Mouse (Mus musculus) limb, embryonic 14.5 days (tissue): ENCODE data around the gene Map3k5. TPM values are rescaled to one million over a fixed set of nuclear protein-coding genes. Genes with fewer than 3 reads are reported as not detected.

Experiments used
- ATAC-seq: fragments of 200-750 bp; cut with Nextera tagmentation; 2 replicates; pipeline ENCODE4 v1.8.0; 2017; ENCODE audit warnings: low read depth, moderate number of reproducible peaks, moderate TSS enrichment; ENCODE audit not compliant: low FRiP score
- DNase-seq: peaks from one replicate; pipeline ENCODE4 v3.0.0-alpha.2; 2015; ENCODE audit warnings: low spot score
- H3K27ac ChIP-seq: fragments of 300-500 bp; sonication (generic); replicated peaks from 2 replicates; pipeline ENCODE4 v1.5.1; 2014; ENCODE audit warnings: low read depth, mild to moderate bottlenecking, low read length, moderate library complexity, mixed read lengths
- H3K27me3 ChIP-seq: fragments of 300-500 bp; sonication (generic); 2 replicates; pipeline ENCODE4 v1.6.1; 2014; ENCODE audit warnings: low read length, mixed read lengths; ENCODE audit not compliant: control insufficient read depth, insufficient read depth
- H3K36me3 ChIP-seq: fragments of 300-500 bp; sonication (generic); 2 replicates; pipeline ENCODE4 v1.6.1; 2014; ENCODE audit warnings: mild to moderate bottlenecking, low read length, moderate library complexity, mixed read lengths; ENCODE audit not compliant: control insufficient read depth, insufficient read depth
- H3K4me1 ChIP-seq: fragments of 300-500 bp; sonication (generic); 2 replicates; pipeline ENCODE4 v1.6.1; 2014; ENCODE audit warnings: antibody characterized with exemption, low read length, mixed read lengths; ENCODE audit not compliant: control insufficient read depth, insufficient read depth
- H3K4me2 ChIP-seq: fragments of 300-500 bp; sonication (generic); replicated peaks from 2 replicates; pipeline ENCODE4 v1.6.1; 2014; ENCODE audit warnings: low read depth, mild to moderate bottlenecking, low read length, moderate library complexity; ENCODE audit not compliant: severe bottlenecking
- H3K4me3 ChIP-seq: fragments of 300-500 bp; sonication (generic); replicated peaks from 2 replicates; pipeline ENCODE4 v1.5.1; 2014; ENCODE audit warnings: low read length
- H3K9ac ChIP-seq: fragments of 300-500 bp; sonication (generic); 2 replicates; pipeline ENCODE4 v1.6.1; 2014; ENCODE audit warnings: mild to moderate bottlenecking, low read depth, low read length, moderate library complexity; ENCODE audit not compliant: severe bottlenecking
- H3K9me3 ChIP-seq: fragments of 300-500 bp; sonication (generic); 2 replicates; pipeline ENCODE4 v1.6.1; 2016; ENCODE audit warnings: low read length; ENCODE audit not compliant: control insufficient read depth
- POLR2A ChIP-seq: fragments of 200-500 bp; IDR thresholded peaks from 2 replicates; pipeline ENCODE4 v1.8.0; 2012; ENCODE audit warnings: inconsistent platforms, mild to moderate bottlenecking, moderate library complexity, borderline replicate concordance; ENCODE audit not compliant: insufficient read depth, insufficient read length; ENCODE audit errors: extremely low read depth
- WGBS: fragments of 180-500 bp; shearing (Covaris S2); extraction: QIAGEN DNeasy Blood & Tissue Kit; methylation state at CpG from one replicate; pipeline ENCODE4 v1.1.7; 2014; 5-methylcytosine and 5-hydroxymethylcytosine counted together
- polyA plus RNA-seq, 2 experiments: library from polyadenylated mRNA; depleted of rRNA in 1 of 2; stranded (reverse) in 1 of 2; unstranded in 1 of 2; fragments of >200 nt; fragmentation: Nextera tagmentation in 1 of 2; extraction: Ambion mirVana in 1 of 2; gene quantifications; 2 replicates each; pipeline versions ENCODE4 v1.2.1 to v1.2.3; 2012 to 2014

Map3k5 gene
- polyA plus RNA-seq, 2 experiments: 2.0 to 3.5 TPM

- H3K4me2 ChIP-seq: no peak overlapping the region
- no peaks in the 10 kb centered on the region for H3K9me3 ChIP-seq
- TF ChIP-seq POLR2A: no peak
- WGBS: 82% methylated on average over 3 of the region's 3 CpGs
- DNase-seq (no peak), ATAC-seq (no peak)
- H3K36me3 ChIP-seq: no peaks in the 10 kb centered on the region
- no peaks in the 10 kb centered on the region for H3K4me1 ChIP-seq
- no peak overlapping the region for H3K4me3 ChIP-seq
- H3K27ac ChIP-seq: no peak overlapping the region
- no peak overlapping the region for H3K9ac ChIP-seq
- no peaks in the 10 kb centered on the region for H3K27me3 ChIP-seq
These were observed 20.3 kb downstream of the Map3k5 start for GRCm38 (mm10) chr10:19954572-19954971.

GRCm38 (mm10) chr10:19955817-19956216 lies 21.5 kb downstream of the Map3k5 start:
- Histone ChIP-seq H3K27me3 (no peaks in the 10 kb centered on the region), H3K4me3 (no peak overlapping the region), H3K4me2 (no peak overlapping the region), H3K9me3 (no peaks in the 10 kb centered on the region), H3K4me1 (no peaks in the 10 kb centered on the region), H3K9ac (no peak overlapping the region), H3K27ac (no peak overlapping the region), H3K36me3 (no peaks in the 10 kb centered on the region)
- no peak for TF ChIP-seq POLR2A
- no peak for ATAC-seq
- 90% methylated on average over 6 of the region's 6 CpGs for WGBS
- DNase-seq: no peak

GRCm38 (mm10) chr10:19956745-19957144 lies 22.5 kb downstream of the Map3k5 start:
- no peak overlapping the region for H3K4me3 ChIP-seq

GRCm38 (mm10) chr10:19960831-19961380 lies 26.6 kb downstream of the Map3k5 start:
- ATAC-seq (no peak), DNase-seq (no peak)
- Histone ChIP-seq H3K27ac (no peak overlapping the region), H3K4me3 (no peak overlapping the region), H3K27me3 (no peaks in the 10 kb centered on the region), H3K4me2 (no peak overlapping the region), H3K4me1 (peaks cover 4% of the 10 kb centered on the region; the same call in 1 of the 2 replicates), H3K9ac (no peak overlapping the region), H3K36me3 (no peaks in the 10 kb centered on the region), H3K9me3 (no peaks in the 10 kb centered on the region)
- whole genome bisulfite sequencing: 57% methylated on average over 6 of the region's 6 CpGs
- no peak for TF ChIP-seq POLR2A

More at GRCm38 (mm10) chr10:19956745-19957144, 22.5 kb downstream of the Map3k5 start:
- Histone ChIP-seq H3K27me3 (no peaks in the 10 kb centered on the region), H3K36me3 (no peaks in the 10 kb centered on the region), H3K4me1 (no peaks in the 10 kb centered on the region), H3K9ac (no peak overlapping the region), H3K27ac (no peak overlapping the region), H3K4me2 (no peak overlapping the region), H3K9me3 (no peaks in the 10 kb centered on the region)
- ATAC-seq (no peak), DNase-seq (no peak)
- WGBS: 67% methylated on average over 6 of the region's 6 CpGs
- no peak for TF ChIP-seq POLR2A

GRCm38 (mm10) chr10:19962746-19963145 lies 28.5 kb downstream of the Map3k5 start:
- peaks cover 4% of the 10 kb centered on the region; the same call in 1 of the 2 replicates for H3K4me1 ChIP-seq
- H3K27ac ChIP-seq: no peak overlapping the region
- H3K4me3 ChIP-seq: no peak overlapping the region
- TF ChIP-seq POLR2A: no peak
- H3K9ac ChIP-seq: no peak overlapping the region
- H3K27me3 ChIP-seq: no peaks in the 10 kb centered on the region
- no peaks in the 10 kb centered on the region for H3K36me3 ChIP-seq
- H3K4me2 ChIP-seq: no peak overlapping the region
- 79% methylated on average over 4 of the region's 4 CpGs for WGBS
- ATAC-seq (no peak), DNase-seq (no peak)
- no peaks in the 10 kb centered on the region for H3K9me3 ChIP-seq
